Mouse (Mus musculus): ENCODE data around the gene Traf6. TPM values are rescaled to one million over a fixed set of nuclear protein-coding genes. Genes with fewer than 3 reads are reported as not detected.

Gene Traf6
- polyA plus RNA-seq (2014; fragmentation: Nextera tagmentation; extraction: Ambion mirVana), result 14.0 and 14.2 TPM in 2 replicates

- peak; percentile 95 for ATAC-seq (ENCODE audit: insufficient number of reproducible peaks, insufficient read depth, low FRiP score, low read depth)
- H3K27me3 ChIP-seq (ENCODE audit: control insufficient read depth, insufficient read depth, low read length), result no peaks in the 10 kb centered on the region
Measured at GRCm38 (mm10) chr2:101678236-101679021, at the start of gene Traf6. TSS of gene Traf6 (plus strand) at chr2:101678429.

GRCm38 (mm10) chr2:101638979-101639839 is 39.0 kb upstream of the Traf6 start:
- H3K27me3 ChIP-seq (ENCODE audit: control insufficient read depth, insufficient read depth, low read length), result no peaks in the 10 kb centered on the region
- H3K27ac ChIP-seq (ENCODE audit: low read length), result no peak overlapping the region
- no peaks in the 10 kb centered on the region for H3K4me1 ChIP-seq (ENCODE audit: control insufficient read depth, insufficient read depth, low read length)
- no peaks in the 10 kb centered on the region for H3K9me3 ChIP-seq (ENCODE audit: control insufficient read depth, low read depth, low read length)
- H3K9ac ChIP-seq (replicated peaks; ENCODE audit: low read depth, low read length), result no peak overlapping the region
- no peak overlapping the region for H3K4me2 ChIP-seq (replicated peaks; ENCODE audit: low read depth, low read length)
- 32% methylated on average over 7 of the region's 7 CpGs for WGBS
- no peak for ATAC-seq (ENCODE audit: insufficient number of reproducible peaks, insufficient read depth, low FRiP score, low read depth)
- H3K36me3 ChIP-seq (ENCODE audit: control insufficient read depth, insufficient read depth, low read length), result no peaks in the 10 kb centered on the region
- H3K4me3 ChIP-seq (ENCODE audit: low read depth, low read length), result no peak overlapping the region

More at GRCm38 (mm10) chr2:101678236-101679021, at the start of gene Traf6:
- peak within 1 kb of the TSS; percentile 76 for H3K9ac ChIP-seq (replicated peaks; ENCODE audit: low read depth, low read length)
- no peak within 1 kb of the TSS for H3K27ac ChIP-seq (ENCODE audit: low read length)
- H3K9me3 ChIP-seq (ENCODE audit: control insufficient read depth, low read depth, low read length), result no peaks in the 10 kb centered on the region
- peaks cover 5% of the 10 kb centered on the region; the same call in 1 of the 2 replicates for H3K4me1 ChIP-seq (ENCODE audit: control insufficient read depth, insufficient read depth, low read length)
- WGBS, result 0% methylated on average over 68 of the region's 68 CpGs
- peak within 1 kb of the TSS; percentile 73 for H3K4me3 ChIP-seq (ENCODE audit: low read depth, low read length)
- H3K4me2 ChIP-seq (replicated peaks; ENCODE audit: low read depth, low read length), result peak within 1 kb of the TSS; percentile 50
- H3K36me3 ChIP-seq (ENCODE audit: control insufficient read depth, insufficient read depth, low read length), result no peaks in the 10 kb centered on the region

DNA sequence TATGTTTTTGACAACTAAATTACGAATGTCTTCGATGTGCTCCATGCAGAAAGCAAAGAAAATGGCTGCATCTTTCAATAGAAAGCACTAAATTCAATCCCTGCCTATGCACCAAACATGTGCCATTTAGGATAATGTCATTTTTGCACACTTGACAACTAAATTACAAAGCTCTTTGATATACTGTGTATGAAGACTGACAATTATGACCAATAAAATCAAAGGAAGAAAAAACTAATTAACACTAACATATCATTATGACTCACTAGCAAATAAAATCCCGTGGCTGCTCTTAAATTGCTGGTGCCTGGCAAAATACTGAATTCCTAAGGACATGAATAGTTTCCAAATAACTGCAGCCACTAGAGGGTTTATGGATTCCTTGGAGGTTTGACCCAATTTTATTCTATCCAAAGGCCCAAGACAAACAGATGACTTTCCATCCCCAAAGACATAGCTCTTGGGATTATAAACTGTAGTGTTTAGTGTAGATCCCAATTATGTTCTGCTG is 38.3 kb upstream of the Traf6 start:
- no peaks in the 10 kb centered on the region for H3K4me1 ChIP-seq (ENCODE audit: control insufficient read depth, insufficient read depth, low read length)
- no peaks in the 10 kb centered on the region for H3K27me3 ChIP-seq (ENCODE audit: control insufficient read depth, insufficient read depth, low read length)
- H3K4me2 ChIP-seq (replicated peaks; ENCODE audit: low read depth, low read length), result no peak overlapping the region
- H3K9me3 ChIP-seq (ENCODE audit: control insufficient read depth, low read depth, low read length), result no peaks in the 10 kb centered on the region
- no peak for ATAC-seq (ENCODE audit: insufficient number of reproducible peaks, insufficient read depth, low FRiP score, low read depth)
- no peak overlapping the region for H3K4me3 ChIP-seq (ENCODE audit: low read depth, low read length)
- H3K9ac ChIP-seq (replicated peaks; ENCODE audit: low read depth, low read length), result no peak overlapping the region
- H3K27ac ChIP-seq (ENCODE audit: low read length), result no peak overlapping the region
- H3K36me3 ChIP-seq (ENCODE audit: control insufficient read depth, insufficient read depth, low read length), result no peaks in the 10 kb centered on the region
- 73% methylated on average over 3 of the region's 3 CpGs for WGBS

DNA sequence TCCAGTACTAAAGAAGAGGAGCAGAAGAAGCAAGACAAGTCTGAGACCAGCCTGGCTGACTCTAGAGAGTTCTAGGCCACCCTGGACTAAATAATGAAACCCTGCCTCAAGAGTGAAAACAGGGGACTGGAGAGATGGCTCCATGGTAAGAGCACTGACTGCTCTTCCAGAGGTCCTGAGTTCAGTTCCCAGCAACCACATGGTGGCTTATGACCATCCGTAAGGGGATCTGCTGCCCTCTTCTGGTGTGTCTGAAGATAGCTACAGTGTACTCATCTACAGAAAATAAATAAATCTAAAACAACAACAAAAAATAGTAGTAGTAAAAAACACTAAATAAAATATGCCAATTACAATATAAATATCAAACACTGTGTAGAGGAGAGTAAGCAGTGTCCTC is 32.4 kb upstream of the Traf6 start:
- H3K4me2 ChIP-seq (replicated peaks; ENCODE audit: low read depth, low read length), result no peak overlapping the region
- no peak for ATAC-seq (ENCODE audit: insufficient number of reproducible peaks, insufficient read depth, low FRiP score, low read depth)
- 85% methylated on average over 1 of the region's 1 CpGs for WGBS
- no peaks in the 10 kb centered on the region for H3K27me3 ChIP-seq (ENCODE audit: control insufficient read depth, insufficient read depth, low read length)
- no peaks in the 10 kb centered on the region for H3K4me1 ChIP-seq (ENCODE audit: control insufficient read depth, insufficient read depth, low read length)
- H3K27ac ChIP-seq (ENCODE audit: low read length), result no peak overlapping the region
- H3K9ac ChIP-seq (replicated peaks; ENCODE audit: low read depth, low read length), result no peak overlapping the region
- no peak overlapping the region for H3K4me3 ChIP-seq (ENCODE audit: low read depth, low read length)
- H3K9me3 ChIP-seq (ENCODE audit: control insufficient read depth, low read depth, low read length), result no peaks in the 10 kb centered on the region
- H3K36me3 ChIP-seq (ENCODE audit: control insufficient read depth, insufficient read depth, low read length), result no peaks in the 10 kb centered on the region

DNA sequence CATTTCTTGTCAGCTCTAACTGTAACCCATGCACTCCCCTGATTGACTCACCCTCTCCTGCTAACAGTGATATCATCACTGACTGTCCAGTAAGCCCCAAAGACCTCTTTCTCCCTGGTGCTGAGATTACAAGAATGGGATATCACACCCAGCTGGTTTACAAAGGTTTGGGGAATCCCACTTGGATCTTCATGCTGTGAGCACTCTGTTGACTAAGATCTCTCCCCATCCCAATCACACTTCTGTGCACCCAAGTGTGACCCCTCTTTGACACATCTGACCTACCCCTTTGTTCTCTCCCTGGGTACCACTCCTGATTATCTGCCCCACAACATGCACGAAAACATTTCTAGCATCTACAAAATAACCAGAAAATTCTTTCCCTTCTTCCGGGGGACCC is 29.9 kb upstream of the Traf6 start:
- no peaks in the 10 kb centered on the region for H3K36me3 ChIP-seq (ENCODE audit: control insufficient read depth, insufficient read depth, low read length)
- ATAC-seq (ENCODE audit: insufficient number of reproducible peaks, insufficient read depth, low FRiP score, low read depth), result no peak
- no peak overlapping the region for H3K27ac ChIP-seq (ENCODE audit: low read length)
- H3K27me3 ChIP-seq (ENCODE audit: control insufficient read depth, insufficient read depth, low read length), result no peaks in the 10 kb centered on the region
- no peak overlapping the region for H3K9ac ChIP-seq (replicated peaks; ENCODE audit: low read depth, low read length)
- no peak overlapping the region for H3K4me2 ChIP-seq (replicated peaks; ENCODE audit: low read depth, low read length)
- H3K4me3 ChIP-seq (ENCODE audit: low read depth, low read length), result no peak overlapping the region
- no peaks in the 10 kb centered on the region for H3K4me1 ChIP-seq (ENCODE audit: control insufficient read depth, insufficient read depth, low read length)
- 89% methylated on average over 2 of the region's 2 CpGs for WGBS
- no peaks in the 10 kb centered on the region for H3K9me3 ChIP-seq (ENCODE audit: control insufficient read depth, low read depth, low read length)

DNA sequence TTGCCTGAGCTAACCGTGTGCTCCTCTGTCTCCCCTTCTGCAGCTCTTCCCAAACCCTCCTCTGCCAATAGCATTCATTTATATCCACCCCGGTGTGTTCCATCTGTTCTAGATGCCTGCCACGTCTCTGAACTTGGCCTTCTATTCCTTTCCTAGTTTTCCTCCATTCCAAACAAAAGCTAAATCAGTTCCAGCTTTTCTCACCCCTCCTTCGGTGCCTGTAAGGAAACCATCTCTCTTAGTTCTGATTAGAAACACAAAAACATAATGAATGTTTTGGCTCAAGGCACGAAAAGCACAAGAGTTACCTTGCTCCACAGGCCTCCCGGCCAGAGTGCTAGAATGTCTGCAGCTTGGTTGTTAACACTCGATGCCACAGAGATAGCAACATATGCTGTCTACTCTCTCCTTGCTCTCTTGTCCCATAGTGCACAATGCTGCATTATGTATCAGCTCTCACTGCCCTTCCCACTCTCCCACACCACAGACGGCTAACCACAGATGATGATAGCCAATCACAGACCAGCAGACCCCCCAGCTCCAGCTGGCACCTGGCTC is 29.0 kb upstream of the Traf6 start, which contains the start of the genes Rag1 and B230118H07Rik:
Gene Rag1, minus strand, starts transcription at position 388 of the 558 bp plus-strand sequence.
Gene B230118H07Rik, minus strand, starts transcription at position 419 of the 558 bp plus-strand sequence.
- WGBS, result 31% methylated on average over 8 of the region's 8 CpGs
- Histone ChIP-seq H3K36me3 (ENCODE audit: control insufficient read depth, insufficient read depth, low read length) (no peaks in the 10 kb centered on the region), H3K4me2 (replicated peaks; ENCODE audit: low read depth, low read length) (no peak within 1 kb of the TSS), H3K9me3 (ENCODE audit: control insufficient read depth, low read depth, low read length) (no peaks in the 10 kb centered on the region), H3K27me3 (ENCODE audit: control insufficient read depth, insufficient read depth, low read length) (no peaks in the 10 kb centered on the region), H3K27ac (ENCODE audit: low read length) (no peak within 1 kb of the TSS), H3K4me3 (ENCODE audit: low read depth, low read length) (no peak within 1 kb of the TSS), H3K4me1 (ENCODE audit: control insufficient read depth, insufficient read depth, low read length) (no peaks in the 10 kb centered on the region), H3K9ac (replicated peaks; ENCODE audit: low read depth, low read length) (no peak within 1 kb of the TSS)
- no peak for ATAC-seq (ENCODE audit: insufficient number of reproducible peaks, insufficient read depth, low FRiP score, low read depth)

GRCm38 (mm10) chr2:101650446-101650845 is 27.8 kb upstream of the Traf6 start:
- 68% methylated on average over 1 of the region's 1 CpGs for WGBS
- H3K9ac ChIP-seq (replicated peaks; ENCODE audit: low read depth, low read length), result no peak overlapping the region
- no peak overlapping the region for H3K4me3 ChIP-seq (ENCODE audit: low read depth, low read length)
- no peaks in the 10 kb centered on the region for H3K36me3 ChIP-seq (ENCODE audit: control insufficient read depth, insufficient read depth, low read length)
- ATAC-seq (ENCODE audit: insufficient number of reproducible peaks, insufficient read depth, low FRiP score, low read depth), result no peak
- H3K27me3 ChIP-seq (ENCODE audit: control insufficient read depth, insufficient read depth, low read length), result no peaks in the 10 kb centered on the region
- no peak overlapping the region for H3K4me2 ChIP-seq (replicated peaks; ENCODE audit: low read depth, low read length)
- no peak overlapping the region for H3K27ac ChIP-seq (ENCODE audit: low read length)
- H3K4me1 ChIP-seq (ENCODE audit: control insufficient read depth, insufficient read depth, low read length), result no peaks in the 10 kb centered on the region
- H3K9me3 ChIP-seq (ENCODE audit: control insufficient read depth, low read depth, low read length), result no peaks in the 10 kb centered on the region

All from stomach, embryonic 14.5 days (tissue).